Mouse (Mus musculus): Measurements from ENCODE around the gene Lrp1.

GRCm38 (mm10) chr10:127526048-127526447 lies 94.9 kb downstream of the Lrp1 start:
- TF ChIP-seq CTCF (IDR thresholded peaks at IDR 0.05; ENCODE audit: borderline replicate concordance, extremely low read depth, insufficient read depth, insufficient read length) (no peak), POLR2A (IDR thresholded peaks at IDR 0.05; ENCODE audit: borderline replicate concordance, extremely low read depth, insufficient read depth, insufficient read length, poor library complexity, severe bottlenecking) (no peak)
